Mouse (Mus musculus) urinary bladder, postnatal 25 days (tissue): ENCODE data around the gene Plpp6.
"Not testable (repeated sequence)": the region's sequence is repeated elsewhere in the genome, so short reads cannot be mapped to it uniquely, and the experiment has no call there.

Experiments used
- DNase-seq: peaks from one replicate; pipeline ENCODE4 v3.0.0; 2022; ENCODE audit warnings: low spot score

Plpp6 gene

DNA sequence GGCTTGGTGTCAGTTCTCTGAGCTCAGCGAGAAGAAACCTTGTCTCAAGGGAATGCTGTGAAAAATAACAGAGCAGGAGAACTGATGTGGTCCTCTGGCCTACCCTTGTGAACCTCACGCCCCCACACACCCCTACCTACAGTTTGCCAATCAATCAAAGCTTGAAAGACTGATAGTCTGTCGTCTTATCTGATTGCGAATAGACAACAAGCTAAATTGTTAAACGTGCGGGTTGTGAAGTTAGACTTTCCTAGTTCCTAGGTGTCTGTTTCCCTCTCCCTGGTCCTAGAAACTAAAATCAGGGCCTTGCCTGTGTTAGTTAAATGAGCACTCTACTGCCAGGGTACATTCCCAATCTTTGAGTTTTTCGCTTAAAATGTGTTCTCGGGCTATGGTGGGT lies 25.8 kb downstream of the Plpp6 start:
- no peak for DNase-seq

DNA sequence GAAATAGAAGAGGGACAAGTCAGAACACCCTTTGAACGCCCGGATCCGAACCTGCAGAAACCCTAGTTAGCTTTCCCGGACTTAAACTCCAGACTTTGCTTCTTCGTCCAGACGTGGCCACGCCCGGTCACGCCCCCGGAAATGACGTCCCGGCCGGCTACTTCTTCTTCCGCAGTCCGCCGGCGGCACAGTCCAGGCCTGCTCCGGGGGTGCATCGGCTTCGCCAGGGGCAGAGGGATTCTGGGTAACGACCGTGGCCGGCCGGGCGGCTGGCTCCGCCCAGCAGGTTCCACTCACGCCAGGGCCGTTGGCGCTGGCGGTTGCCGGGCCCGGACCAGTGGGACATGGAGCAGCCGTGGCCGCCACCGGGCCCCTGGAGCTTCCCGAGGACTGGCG lies 26.4 kb downstream of the Plpp6 start, which contains the start of gene Cdc37l1:
Cdc37l1 (plus strand) TSS at position 159 of the 396 bp plus-strand sequence.
- peak; percentile 99 for DNase-seq

DNA sequence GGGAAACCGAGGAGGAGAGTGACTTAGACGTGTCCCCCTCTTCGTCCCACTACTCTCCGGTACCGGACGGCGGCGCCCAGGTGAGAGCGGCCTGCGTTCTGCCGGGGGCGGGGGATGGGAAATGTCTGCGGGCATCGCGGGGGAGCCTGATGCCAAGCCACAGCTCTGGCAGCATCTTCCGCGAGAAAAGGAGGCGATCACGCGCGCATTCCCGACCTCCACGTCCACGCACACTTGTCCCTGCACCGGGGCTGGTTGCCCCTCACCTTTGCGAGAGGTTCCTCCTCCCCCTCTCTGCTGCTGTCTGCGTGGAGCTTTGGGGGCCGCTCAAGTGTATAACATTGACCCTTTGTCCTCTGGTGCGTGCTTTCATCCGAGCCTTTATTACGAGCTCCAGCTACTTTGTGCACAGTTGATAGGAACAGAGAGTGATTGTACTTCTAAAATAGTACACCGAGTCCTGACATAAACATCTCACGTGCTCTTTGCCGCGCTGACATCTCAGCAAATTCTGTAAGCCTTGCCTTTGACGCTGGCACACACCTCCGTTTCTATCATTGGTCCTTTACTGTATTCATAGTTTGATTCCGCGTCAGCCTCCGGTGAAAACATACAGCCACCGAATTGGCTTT lies 27.0 kb downstream of the Plpp6 start:
- no peak for DNase-seq

DNA sequence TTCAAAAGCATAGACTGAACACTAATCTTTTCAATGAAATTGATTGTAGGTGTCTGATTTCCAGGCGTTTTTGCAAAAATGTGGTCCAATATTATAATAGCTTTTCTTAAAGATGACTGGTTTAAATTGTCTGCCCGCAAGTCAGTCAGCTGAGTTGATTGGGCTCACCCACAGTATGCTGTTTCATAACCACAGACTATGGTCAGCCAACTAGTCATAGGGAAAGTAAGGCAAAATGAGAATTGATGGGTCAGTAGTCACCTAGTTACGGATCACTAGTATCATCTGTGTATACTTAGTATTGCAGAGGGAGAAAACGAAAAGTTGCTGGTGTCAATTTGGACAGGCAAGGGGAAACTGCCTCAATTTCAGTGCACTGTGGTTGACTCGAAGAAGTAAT lies 27.6 kb downstream of the Plpp6 start:
- no peak for DNase-seq

DNA sequence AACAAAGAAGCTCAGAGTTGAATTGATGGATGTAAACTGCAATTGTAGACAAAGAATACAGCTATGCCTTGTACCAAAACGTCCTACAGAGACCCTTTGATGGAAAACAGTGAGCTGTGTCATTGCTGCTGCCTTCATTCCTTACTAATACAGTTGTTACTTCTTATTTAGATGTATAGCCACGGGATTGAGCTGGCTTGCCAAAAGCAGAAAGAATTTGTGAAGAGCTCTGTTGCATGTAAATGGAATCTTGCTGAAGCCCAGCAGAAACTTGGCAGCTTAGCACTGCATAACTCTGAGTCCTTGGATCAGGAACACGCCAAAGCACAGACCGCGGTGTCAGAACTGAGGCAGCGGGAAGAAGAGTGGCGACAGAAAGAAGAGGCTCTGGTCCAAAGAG lies 31.1 kb downstream of the Plpp6 start:
- no peak for DNase-seq

DNA sequence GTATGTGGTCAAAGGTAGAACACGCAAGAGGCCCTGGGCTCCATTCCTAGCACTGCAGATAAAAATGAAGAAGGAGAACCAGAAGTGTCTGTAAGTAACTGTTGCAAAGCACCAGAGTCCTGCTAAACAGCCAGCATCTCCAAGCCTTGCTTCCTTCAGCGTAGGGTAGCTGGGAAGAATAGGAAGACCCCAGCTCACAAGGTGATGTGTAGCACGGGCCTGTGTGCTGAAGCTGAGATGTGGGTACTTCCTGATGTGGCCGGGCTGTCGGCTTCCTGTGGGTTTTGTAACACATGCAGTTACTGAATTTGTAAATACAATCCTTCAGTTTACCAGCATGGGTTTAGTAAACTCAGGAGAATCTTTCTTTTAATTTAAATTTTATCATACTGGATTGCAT lies 31.6 kb downstream of the Plpp6 start:
- DNase-seq: no peak

DNA sequence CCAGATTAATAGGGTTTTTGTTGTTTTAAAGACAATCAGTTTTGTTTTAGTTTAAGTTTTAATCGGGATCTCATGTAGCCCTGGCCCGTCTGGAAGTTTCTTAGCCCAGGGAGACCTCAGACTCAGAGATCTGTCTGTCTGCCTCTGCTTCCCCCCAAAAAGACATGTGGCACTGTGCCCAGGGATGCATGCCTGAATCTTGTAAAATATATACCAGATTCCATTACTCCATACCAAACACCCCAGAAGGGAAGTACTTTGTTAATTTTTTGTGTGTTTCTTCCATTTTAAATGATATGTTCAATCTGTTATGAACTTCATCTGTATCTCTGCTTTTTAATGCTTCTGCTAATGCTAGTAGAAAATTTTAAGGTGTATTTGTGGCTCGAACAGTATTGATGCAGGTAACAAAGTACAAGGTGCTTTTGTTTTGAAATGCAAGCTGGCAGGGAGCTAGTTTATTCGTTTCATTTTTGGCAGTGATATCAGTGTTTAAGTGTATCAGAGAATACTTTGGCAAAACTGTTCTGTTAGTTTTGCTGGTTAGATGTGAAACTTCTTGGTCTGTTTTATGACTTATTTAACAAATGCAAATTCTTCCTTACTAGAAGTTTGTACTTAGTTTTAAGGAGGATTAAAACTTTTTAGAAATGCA lies 34.4 kb downstream of the Plpp6 start:
- DNase-seq: no peak

DNA sequence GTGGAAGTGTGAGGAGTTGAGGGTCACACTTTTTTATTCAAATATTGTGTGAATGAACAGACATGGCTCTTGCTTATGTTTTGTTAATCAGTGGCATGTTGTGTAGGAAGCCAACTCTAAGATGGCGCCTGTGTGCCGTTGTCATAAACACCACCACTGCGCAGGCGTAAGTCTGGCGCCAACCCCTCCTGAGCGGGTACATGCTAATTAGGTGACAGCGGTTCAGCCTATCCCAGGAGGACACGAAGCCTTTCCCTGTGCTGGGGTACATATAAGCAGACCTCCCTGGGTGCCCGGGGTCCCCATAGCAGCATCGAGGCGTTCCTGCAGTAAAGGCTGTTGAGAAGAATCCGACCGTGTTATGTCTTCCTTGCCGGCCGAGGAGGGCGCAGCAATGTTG lies 36.6 kb downstream of the Plpp6 start:
- DNase-seq: not testable (repeated sequence)

DNA sequence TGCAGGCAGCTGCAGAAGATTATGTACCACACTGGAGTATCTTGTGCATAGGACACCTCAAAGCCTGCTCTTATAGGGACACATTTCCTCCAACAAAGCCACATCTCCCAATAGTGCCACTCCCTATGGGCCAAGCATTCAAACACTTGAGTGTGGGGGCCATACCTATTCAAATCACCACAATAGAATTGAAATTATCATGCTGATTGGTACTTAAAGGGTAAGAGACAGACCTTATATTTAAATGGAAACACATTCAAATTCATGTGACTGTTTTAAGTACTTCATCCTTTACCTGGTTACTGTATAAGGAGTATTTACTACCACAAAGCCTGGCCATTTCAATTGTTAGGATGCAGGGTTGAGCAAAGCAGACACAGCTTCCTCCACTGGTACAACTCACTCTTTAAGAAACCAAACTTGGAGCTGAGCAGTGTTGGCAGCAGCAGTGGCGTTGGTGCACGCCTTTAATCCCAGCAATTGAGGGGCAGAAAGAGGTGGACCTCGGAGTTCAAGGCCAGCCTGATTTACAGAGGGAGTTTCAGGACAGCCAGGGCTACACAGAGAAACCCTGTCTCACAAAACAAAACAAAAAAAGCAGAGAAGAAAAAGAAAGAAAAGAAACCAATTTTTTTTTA lies 44.4 kb downstream of the Plpp6 start:
- no peak for DNase-seq

DNA sequence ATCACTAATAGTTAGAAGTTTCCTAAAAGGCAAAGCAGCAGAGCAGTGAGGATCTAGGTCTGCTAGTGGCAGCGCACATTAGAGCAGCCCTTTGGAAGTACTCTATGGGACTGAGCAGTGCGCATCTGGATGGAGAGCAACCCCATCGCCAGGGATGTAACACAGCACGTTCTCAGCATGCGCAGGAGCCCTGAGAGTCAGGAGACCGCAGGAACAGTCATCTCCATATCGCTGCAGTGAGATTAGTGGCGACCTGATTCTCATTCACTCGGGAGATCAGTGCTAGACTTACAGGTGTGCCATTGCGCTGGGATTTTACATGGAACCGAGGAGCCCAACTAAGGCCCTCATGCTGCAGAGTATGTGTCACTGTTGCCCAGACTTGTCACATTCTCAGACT lies 45.3 kb downstream of the Plpp6 start:
- no peak for DNase-seq

DNA sequence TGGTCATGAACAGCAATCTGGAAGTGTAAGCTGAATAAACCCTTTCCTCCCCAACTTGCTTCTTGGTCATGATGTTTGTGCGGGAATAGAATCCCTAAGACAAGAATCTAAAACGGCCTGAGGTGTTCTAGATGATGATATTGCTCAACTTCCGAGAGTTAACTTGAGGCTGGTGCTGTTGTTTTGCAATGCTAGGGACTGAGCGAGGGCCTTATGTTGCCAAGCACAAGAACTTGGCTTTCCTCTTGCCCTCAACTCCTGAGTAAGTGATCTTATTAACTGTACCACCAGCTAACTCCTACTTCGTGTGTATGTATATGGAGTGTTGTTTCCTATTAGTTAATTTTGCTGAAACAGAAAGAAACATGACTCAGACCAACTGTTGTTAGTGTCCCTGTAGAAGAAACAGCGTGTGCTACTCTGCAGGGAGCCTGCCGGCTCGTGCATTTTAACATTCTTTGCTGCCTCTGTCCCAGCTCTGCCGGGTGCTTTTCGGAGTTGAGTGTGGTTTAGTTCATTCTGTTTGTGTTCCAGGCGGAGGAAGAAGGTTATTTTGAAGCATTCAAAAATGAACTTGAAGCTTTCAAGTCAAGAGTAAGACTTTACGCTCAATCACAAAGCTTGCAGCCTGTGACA lies 47.7 kb downstream of the Plpp6 start:
- DNase-seq: no peak

DNA sequence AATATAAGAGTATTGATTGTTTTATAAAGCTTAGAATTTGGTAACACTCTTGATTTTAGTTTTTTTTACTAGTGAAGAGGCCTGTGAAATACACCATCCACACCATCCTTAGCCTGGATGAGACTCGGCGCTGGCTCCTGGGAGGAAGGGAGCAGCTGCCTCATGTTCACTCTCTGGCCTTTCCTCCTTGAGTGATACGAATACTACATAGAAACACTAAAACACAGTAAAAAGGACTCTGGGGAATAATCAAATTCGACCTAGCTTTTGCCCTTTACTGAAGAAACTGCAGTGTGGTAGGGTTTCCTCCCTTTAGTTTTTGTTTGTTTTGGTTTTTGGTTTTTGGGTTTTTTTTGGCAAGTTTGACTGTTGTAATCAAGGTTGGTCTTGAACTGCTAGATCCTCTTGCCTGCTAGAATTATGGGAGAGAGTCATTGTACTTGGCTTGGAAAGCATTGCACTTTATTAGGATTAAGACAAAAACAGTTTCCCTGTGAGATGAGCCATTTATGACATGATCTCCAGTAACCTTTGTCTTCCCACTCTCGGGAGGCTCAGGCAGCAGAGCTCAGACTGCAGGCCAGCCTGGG lies 50.8 kb downstream of the Plpp6 start:
- no peak for DNase-seq

DNA sequence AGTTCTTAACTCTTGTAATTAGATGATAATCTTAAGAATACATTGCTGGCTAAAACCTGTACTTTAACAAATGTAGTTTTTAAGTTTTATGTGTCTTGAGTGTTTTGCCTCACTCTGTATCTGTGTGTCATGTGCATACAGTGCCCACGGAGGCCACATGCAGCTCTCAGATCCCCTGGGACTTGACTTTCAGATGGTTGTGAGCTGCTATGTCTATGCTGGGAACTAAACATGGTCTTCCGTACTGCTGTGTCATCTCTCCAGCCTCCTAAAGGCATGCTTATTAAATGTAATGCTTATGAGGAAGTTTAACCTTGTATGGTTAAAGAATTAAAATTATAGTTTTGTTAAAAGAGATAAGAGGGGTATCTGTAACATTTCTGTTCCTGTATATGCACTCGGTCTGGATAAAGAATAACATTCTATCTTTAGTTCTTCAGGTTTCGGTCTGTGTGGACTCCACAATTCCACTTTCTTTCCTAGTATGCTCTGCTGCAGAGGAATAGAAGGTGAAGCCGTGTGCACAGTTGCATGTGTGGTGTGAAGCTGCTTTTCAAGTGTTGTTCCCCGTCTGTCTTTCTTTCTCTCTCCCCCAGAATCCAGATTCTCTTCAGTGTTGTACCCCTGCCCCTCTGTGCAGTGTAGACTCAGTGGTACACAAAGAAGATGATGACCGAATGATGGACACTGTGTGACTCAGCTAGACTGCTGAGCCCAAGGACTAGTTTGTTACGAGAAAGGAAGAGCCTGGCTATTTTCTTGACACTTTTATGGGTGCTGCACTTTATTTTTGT lies 51.9 kb downstream of the Plpp6 start:
- no peak for DNase-seq

DNA sequence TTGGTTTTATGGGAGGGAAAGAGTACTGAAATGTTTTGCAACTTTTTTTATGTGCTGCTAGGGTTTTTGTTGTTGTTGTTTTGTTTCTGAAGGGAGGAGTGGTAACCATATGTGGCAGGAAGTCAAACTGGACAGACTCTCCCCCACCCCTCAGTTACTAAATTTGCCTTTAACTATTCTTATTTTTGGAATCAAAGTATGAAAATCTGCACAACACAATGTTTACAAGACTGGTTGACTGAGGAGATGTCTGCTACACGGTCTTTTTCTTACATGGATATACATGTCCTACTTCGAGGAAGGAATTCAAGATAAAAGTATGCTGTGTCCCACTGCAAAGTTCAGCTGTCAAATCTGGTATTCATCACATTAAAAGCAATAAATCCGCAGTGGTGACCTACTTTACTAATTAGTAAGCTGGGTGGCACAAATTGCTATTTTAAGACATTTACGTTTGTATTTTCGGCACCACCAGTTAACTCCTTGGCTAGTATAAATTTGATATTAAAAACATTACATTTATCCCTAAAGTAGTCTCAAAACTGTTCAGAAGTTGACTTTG lies 52.5 kb downstream of the Plpp6 start:
- no peak for DNase-seq
